Mouse (Mus musculus): Measurements from ENCODE around the gene Efcab2.

Efcab2 gene

DNA sequence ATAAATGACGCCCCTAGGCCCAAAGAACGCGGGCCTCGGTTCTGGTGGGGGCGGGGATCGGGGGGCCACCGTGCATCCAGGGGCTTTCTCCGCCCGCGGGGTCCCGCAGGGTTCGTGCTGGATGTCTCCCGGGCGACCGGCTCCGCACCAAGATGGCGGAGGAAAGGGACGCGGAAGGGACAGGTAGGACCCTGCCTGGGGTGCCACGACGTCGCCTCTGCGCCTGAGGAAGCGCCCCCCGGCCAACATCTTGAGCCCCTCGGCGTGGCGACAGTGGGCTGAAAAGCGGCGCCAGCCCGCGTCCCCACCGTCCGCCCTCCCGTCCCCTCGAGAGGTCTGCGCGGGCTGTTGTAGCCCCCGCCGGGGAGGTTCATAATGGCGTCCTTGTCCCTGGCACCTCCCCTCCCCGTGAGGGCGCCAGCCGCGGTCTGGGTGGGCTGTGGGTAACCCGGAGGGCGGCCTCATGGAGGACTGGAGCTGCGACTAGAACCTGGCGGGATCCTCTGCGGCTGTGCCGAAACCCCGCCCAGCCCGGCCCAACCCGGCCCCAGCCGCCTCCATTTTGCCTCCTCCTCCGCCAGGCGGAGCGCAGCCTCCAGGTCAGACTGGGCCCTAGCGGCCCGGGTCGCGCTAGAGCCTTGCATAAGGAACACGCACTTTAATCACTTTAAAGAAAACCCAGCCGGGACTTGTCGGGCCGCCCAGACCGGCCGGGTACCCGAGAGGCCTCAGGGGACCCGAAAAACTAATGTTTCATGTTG is at the start of gene Efcab2:
Efcab2 (plus strand) TSS at position 135 of the 761 bp plus-strand sequence.
- DNase-seq (ENCODE audit: low read depth, low spot score): peak; percentile 91

DNA sequence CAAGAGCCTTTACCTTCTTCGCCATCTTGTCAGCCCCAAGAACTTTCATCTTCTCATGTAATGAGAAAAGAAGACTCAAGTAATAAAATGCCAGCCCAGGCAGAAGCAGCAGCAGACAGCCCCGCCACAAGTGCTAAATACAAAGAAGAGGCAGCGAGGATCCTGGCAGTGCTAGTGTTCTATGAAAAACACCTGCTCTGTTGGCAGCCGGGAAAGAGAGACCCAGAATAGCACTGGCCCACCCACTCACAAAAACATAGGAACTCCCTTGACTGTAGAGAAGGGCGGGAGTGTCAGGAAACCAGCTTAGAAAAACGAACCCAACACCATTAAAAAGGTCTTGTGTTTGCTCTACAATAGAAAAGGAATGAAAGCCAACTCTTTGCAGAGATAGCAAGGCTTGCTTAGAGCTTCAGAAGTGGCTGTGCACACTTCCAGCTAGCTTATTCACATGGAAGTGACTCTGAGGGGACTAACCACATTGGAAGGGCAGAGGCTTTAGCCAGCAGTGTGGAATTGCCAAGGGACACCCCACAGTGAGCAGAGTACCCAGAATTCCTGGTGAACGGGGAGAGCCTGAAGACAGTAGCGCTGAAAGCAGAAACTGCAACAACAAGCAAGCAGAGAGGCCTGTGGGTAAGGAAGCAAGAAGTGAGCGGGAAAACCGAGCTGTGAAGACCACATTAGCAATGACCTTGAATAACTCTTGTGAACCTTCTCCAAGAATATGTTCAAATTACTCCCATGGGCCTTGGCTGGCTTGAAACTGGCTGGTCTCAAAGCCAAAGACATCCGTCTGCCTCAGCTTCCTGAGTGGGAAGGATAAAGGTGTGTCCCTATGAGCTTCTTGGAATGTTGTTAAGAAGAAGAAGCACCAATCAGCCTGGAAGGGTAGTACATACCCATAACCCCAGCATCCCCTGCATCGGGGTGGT is 47.8 kb upstream of the Efcab2 start:
- DNase-seq (ENCODE audit: low read depth, low spot score): no peak

DNA sequence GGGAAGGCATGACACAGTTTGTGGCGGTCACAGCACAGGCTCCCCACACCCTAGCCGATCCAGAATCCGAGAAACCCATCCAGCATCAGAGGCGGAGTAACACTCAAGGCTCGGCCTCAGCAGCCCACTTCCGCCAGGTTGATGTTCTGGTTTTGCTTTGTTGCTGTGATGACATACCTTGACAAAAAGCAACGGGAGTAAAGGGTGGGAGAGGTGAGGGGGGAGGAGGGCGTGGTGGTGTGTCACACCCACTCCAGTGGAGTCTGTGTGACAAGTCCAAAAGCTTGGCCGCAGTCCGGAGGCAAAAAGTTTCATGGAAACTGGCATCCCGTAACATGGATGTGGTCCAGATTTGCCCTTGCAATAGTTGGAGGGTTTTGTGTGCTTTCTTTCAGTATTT is 45.6 kb upstream of the Efcab2 start:
- no peak for DNase-seq (ENCODE audit: low read depth, low spot score)

GRCm38 (mm10) chr1:178360702-178361101 is 45.2 kb upstream of the Efcab2 start:
- DNase-seq (ENCODE audit: low read depth, low spot score): peak; percentile 28

GRCm38 (mm10) chr1:178365171-178365570 is 40.7 kb upstream of the Efcab2 start:
- no peak for DNase-seq (ENCODE audit: low read depth, low spot score)

- DNase-seq (ENCODE audit: low read depth, low spot score): no peak
These were observed 37.8 kb upstream of the Efcab2 start for GRCm38 (mm10) chr1:178368121-178368520.

DNA sequence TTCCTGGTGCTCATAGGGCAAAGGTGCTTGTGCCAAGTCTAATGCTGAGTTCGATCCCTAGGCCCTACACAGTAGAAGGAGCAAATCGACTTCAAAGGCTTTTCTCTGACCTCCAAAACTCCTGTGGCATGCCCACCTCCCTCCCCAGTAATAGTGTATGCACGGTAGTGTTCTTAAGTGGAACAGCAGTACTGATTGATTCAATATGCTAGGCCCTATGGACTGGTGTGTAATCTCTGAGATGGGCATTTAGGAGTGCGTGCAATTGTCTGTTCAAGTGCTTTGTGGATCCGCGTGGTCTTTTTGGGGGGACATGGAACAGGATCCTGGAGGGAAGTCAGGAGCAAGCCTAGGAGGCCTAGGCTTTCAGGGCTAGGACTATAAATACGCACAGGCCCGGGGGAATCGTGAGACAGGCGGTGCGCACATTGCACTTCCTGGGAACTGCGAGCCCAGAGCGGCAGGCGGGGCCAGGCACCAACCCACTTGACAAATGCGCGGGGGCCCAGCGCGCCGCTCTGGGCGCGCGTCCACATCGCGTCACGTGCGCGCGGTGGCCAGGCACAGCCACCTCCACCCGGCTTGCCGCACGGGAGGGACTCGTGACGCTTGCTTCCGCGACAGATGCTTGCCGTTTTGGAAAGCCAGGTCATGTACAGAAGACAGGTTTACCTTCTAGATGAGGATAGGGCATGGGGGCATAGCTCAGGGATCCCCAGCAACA is 37.2 kb upstream of the Efcab2 start:
- peak; percentile 90 for DNase-seq (ENCODE audit: low read depth, low spot score)

- DNase-seq (ENCODE audit: low read depth, low spot score): peak; percentile 83
These were observed 36.6 kb upstream of the Efcab2 start for GRCm38 (mm10) chr1:178369272-178369651.

- DNase-seq (ENCODE audit: low read depth, low spot score): no peak
These were observed 33.2 kb upstream of the Efcab2 start for GRCm38 (mm10) chr1:178372681-178373080.

- DNase-seq (ENCODE audit: low read depth, low spot score): peak; percentile 86
These were observed 30.5 kb upstream of the Efcab2 start for GRCm38 (mm10) chr1:178375381-178375780.

- DNase-seq (ENCODE audit: low read depth, low spot score): peak; percentile 29
These were observed 29.8 kb upstream of the Efcab2 start for GRCm38 (mm10) chr1:178376061-178376460.

DNA sequence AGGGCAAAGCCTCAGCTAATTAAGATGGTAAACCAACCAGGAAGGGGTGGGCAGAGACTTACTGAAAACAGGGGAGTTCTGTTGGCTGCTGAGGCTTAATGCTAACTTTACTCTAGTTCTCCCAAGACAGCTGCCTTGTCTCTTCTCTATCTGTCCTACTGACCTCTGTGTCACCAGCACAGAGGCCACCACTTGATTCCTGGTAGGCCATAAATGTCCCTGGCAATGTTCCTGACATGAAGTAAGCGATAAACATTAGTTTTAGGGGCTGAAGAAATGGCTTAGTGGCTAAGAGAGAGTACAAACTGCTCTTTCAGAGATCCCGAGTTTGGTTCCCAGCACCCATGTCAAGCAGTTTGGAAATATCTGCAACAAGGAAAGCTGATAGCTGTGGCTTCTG is 29.0 kb upstream of the Efcab2 start:
- no peak for DNase-seq (ENCODE audit: low read depth, low spot score)

- DNase-seq (ENCODE audit: low read depth, low spot score): no peak
These were observed 27.8 kb upstream of the Efcab2 start for GRCm38 (mm10) chr1:178378115-178378514.

DNA sequence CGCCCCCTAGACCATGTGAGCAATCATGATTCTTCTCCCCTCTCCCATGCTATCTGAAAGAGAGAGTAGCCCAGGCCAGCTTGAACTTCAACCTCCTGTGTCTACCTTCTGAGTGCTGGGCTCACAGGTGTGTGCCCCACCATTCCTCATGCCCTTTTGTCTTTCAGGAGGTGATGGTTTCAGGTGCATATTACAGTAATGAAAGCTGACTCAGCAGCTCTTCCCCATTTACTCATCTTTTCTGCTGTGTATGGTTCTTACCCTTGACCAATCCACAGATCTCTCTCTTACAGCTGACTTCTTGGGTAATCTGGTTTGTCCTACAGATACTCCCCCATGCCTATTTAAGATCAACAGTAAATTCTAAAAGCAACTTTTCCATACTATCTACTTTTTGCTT is 26.7 kb upstream of the Efcab2 start:
- no peak for DNase-seq (ENCODE audit: low read depth, low spot score)

- no peak for DNase-seq (ENCODE audit: low read depth, low spot score)
These were observed 23.7 kb upstream of the Efcab2 start for GRCm38 (mm10) chr1:178382165-178382564.

- DNase-seq (ENCODE audit: low read depth, low spot score): no peak
These were observed 17.1 kb upstream of the Efcab2 start for GRCm38 (mm10) chr1:178388802-178389201.

DNA sequence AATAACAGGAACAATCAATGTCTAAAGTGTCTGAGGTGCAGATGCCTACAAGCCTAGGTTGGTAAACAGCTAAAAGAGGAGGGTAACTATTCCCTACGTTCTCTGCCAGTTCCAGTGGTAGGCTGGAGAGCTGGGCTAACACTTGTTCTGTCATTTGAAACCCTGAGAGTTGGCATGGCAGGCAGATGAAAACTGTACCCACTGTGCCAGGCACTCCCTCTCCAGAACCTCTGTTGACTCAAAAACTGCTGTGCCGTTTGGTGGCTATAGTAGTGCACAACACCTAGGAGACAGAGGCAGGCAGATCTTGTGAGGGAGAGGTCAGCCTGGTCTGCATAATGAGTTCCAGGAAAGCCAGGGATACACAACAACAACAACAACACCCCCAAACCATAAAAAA is 16.5 kb upstream of the Efcab2 start:
- DNase-seq (ENCODE audit: low read depth, low spot score): no peak

- no peak for DNase-seq (ENCODE audit: low read depth, low spot score)
These were observed 12.9 kb upstream of the Efcab2 start for GRCm38 (mm10) chr1:178392970-178393369.

DNA sequence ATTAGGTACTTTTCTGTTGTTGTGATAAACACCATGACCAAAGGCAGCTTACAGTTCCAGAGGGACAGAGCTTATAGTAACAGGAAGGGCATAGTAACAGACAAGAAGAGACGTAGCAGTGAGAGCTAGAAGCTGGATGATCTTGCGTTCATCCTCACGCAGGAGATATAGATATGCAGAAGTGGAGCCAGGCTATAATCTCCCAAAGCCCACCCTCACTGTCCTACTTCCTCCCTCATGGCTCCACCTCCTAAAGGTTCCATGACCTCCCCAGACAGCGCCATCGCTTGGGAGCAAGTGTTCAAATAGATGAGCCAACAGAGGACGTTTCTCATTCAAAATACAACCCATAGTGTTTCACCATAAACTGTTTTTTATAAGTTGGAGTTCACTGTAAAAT is 10.8 kb upstream of the Efcab2 start:
- DNase-seq (ENCODE audit: low read depth, low spot score): no peak

DNA sequence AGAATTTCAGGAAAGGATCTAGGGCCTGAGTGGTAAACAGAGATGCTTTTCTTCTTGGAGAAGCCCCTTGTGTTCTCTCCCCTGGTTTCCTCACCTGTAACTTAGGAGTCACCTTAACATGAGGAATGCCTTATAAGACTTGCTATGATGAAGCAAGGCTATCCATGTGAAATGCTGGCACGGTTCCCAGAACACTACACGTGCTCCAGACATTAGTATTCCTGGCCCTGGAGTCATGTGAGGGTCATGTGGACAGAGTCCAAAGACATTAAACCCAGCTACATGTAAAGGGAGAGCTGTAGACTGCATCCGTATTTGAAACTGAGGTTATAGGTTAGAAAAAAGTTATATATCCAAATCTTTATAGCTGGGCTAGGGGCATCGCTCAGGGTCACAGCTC is 9.5 kb upstream of the Efcab2 start:
- peak; percentile 40 for DNase-seq (ENCODE audit: low read depth, low spot score)

DNA sequence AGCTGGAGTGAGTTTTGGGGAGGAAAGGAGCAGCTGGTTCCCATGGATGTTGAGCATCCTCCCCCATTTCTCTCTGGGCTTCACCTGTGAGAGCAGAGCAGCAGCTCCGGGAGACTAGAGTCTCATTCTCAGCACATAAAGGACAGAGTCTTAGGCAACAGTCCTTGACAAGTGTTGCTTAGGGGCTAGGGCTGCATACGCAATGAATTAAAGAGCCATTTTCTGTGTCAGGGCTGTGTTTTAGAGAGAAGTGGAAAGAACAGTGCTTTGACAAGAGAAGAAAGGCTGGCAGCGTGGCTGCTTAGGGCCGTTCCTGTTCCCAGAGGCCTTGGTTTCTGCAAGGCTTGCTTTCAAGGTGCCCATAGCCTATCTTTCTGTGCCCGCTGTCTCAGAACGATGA is 6.0 kb upstream of the Efcab2 start:
- peak; percentile 6 for DNase-seq (ENCODE audit: low read depth, low spot score)

GRCm38 (mm10) chr1:178400652-178401051 is 5.2 kb upstream of the Efcab2 start:
- DNase-seq (ENCODE audit: low read depth, low spot score): peak; percentile 87
